Mouse (Mus musculus): ENCODE measurements around the gene Olfr763.

- TF ChIP-seq CTCF (IDR thresholded peaks at IDR 0.05; ENCODE audit: low read depth): no peak
- no peak for TF ChIP-seq EP300 (IDR thresholded peaks at IDR 0.05; ENCODE audit: low read depth)
Observed at GRCm38 (mm10) chr10:128968341-128968749, 42.2 kb upstream of the Olfr763 start.

All from heart, postnatal 0 days (tissue).